8 mouse cellular contexts compared by ENCODE assay signal in genomic region chr1:20940151-20940550, GRCm38 (mm10). TPM values are rescaled to one million over a fixed set of nuclear protein-coding genes. Genes with fewer than 3 reads are reported as not detected.
A peak's percentile ranks its signal among the peaks of the same experiment; 100 is the strongest.
DNase-seq lines count a peak whose midpoint lies in the region; ATAC-seq lines count a peak whose summit lies in the region.

No protein-coding gene starts in this region.

- peak; percentile 11 for ATAC-seq in CD4-positive, CD25-positive, alpha-beta regulatory T cell, adult 4 months
- peak; percentile 42; the same call in 1 of the 2 replicates for ATAC-seq in heart, embryonic 12.5 days (ENCODE audit: insufficient number of reproducible peaks, low FRiP score)

- H3K4me1 ChIP-seq in heart, embryonic 12.5 days (replicated peaks): peaks cover under 1% of the 10 kb centered on the region; the same call in 1 of the 2 replicates

- no peak overlapping the region for H3K27ac ChIP-seq in heart, embryonic 12.5 days (ENCODE audit: poor library complexity, severe bottlenecking)

- no peak overlapping the region for H3K9ac ChIP-seq in heart, embryonic 12.5 days

- H3K4me3 ChIP-seq in heart, embryonic 12.5 days: no peak overlapping the region

- peak; percentile 56 for DNase-seq in adrenal gland, postnatal 10 days
- no peak for DNase-seq in adrenal gland, adult 8-10 months
- DNase-seq in kidney, postnatal 25 days: peak; percentile 68 to 76
- DNase-seq in ovary, postnatal 36 days (ENCODE audit: low spot score): peak; percentile 58
- DNase-seq in frontal cortex, postnatal 10 days (ENCODE audit: low spot score in 2 of 2): no peak
- DNase-seq in cerebellum, adult 11 months: no peak

- WGBS in heart, embryonic 12.5 days: 44% methylated on average over 16 of the region's 16 CpGs

- H3K4me2 ChIP-seq in heart, embryonic 12.5 days: peak overlapping the region; percentile 40

- H3K27me3 ChIP-seq in heart, embryonic 12.5 days (replicated peaks): no peaks in the 10 kb centered on the region

- H3K9me3 ChIP-seq in heart, embryonic 12.5 days (replicated peaks): peaks cover 5% of the 10 kb centered on the region

- peaks cover 3% of the 10 kb centered on the region; the same call in 1 of the 2 replicates for H3K36me3 ChIP-seq in heart, embryonic 12.5 days

RNA-seq across cellular contexts. Expression of gene Efhc1, which starts 11.3 kb away (rescaled TPM):
- 1 to 10 TPM; 1.5 to 3.2 TPM for total RNA-seq in adrenal gland, postnatal 10 days (2021)
- 1 to 10 TPM; 2.7 to 4.0 (median 3.6) TPM for total RNA-seq in adrenal gland, adult 8-10 months (2022)
- 1 to 10 TPM in 1 of 2 experiments, under 1 TPM in 1; 0.54 to 1.2 TPM for polyA plus RNA-seq in CD4-positive, CD25-positive, alpha-beta regulatory T cell, adult 4 months (2017; shearing (Covaris generic))
- polyA plus RNA-seq in heart, embryonic 12.5 days (2016; fragmentation: Nextera tagmentation; extraction: Ambion mirVana): 0.99 and 1.1 TPM in 2 replicates

RNA-seq across cellular contexts. Expression of gene Paqr8, which starts 49.7 kb away (rescaled TPM):
- 10 to 100 TPM; 20.7 to 22.4 TPM for total RNA-seq in adrenal gland, postnatal 10 days (2021)
- total RNA-seq in adrenal gland, adult 8-10 months (2022): 10 to 100 TPM; 57.6 to 67.3 (median 63.0) TPM
- 1 to 10 TPM; 2.2 to 5.8 TPM for polyA plus RNA-seq in CD4-positive, CD25-positive, alpha-beta regulatory T cell, adult 4 months (2017; shearing (Covaris generic))
- polyA plus RNA-seq in heart, embryonic 12.5 days (2016; fragmentation: Nextera tagmentation; extraction: Ambion mirVana): 4.1 and 4.9 TPM in 2 replicates

Comparison
In these comparisons a context has a peak if more than half of its experiments do, and no peak if none do; other contexts are left out.
1. DNase-seq: peak in adrenal gland, postnatal 10 days (single experiment), kidney, postnatal 25 days (2 of 2) and ovary, postnatal 36 days (single experiment); none in adrenal gland, adult 8-10 months (single experiment), frontal cortex, postnatal 10 days (0 of 2) and cerebellum, adult 11 months (single experiment).